Mouse (Mus musculus): ENCODE data around the gene Mfsd9.

DNA sequence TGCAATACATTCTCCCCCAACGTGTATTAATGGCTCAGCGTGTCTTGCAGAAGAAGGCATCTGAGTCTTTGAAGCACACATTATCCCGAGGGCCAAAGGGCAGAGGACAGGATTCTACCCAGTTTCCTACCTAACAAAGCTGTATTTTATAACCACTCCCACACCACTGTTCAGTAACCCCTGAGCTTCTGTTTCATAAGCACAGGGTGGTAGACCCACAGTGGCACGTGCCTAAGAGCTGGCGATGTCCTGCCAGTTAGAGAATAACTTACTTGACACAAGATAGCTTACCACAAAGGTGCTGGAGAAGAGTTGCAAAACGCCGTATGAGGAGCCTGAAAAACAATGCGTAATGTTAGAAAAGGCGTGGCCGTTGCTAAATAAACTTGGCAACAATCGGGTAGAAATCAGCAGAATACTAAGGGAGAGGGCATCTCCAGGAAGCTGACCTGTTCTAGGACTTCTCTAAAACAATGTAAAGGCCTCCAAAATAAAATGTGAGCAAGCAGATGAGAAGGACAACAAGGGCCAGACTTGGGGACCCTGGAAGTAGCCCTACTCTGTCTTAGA, 4.5 kb downstream of the Mfsd9 start:
- TF ChIP-seq CTCF (IDR thresholded peaks at IDR 0.05; ENCODE audit: control insufficient read depth, insufficient read depth, insufficient read length) (no peak), MAX (IDR thresholded peaks at IDR 0.05) (no peak)
